Mouse (Mus musculus): ENCODE data around the gene Cbx7. TPM values are rescaled to one million over a fixed set of nuclear protein-coding genes. Genes with fewer than 3 reads are reported as not detected.
"Not testable (repeated sequence)": the region's sequence is repeated elsewhere in the genome, so short reads cannot be mapped to it uniquely, and the experiment has no call there.

The Cbx7 gene
- total and polyA plus RNA-seq, 2 experiments from 2014 or later: 3.4 to 14.9 TPM

- 82% methylated on average over 6 of the region's 6 CpGs for WGBS
These were observed 71.0 kb downstream of the Cbx7 start for GRCm38 (mm10) chr15:79899828-79900510.

DNA sequence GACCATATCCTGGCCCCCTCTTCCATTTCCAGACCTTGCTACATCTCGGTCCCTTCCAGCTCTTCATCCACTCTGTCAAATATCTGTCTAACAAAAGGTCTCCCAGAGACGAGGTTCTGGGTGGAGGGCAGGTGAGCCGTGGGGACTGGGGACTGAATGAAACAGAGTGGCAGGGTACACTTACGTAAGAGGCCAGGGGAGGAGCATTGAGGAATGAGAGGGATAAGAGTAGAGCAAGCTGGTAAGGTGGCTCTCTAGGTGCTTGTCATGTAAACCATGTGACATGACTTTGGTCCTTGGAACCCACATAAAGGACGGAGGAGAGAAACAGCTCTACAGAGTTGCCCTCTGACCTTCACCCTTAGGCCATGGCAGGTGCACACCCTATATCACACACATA is 71.9 kb downstream of the Cbx7 start:
- Histone ChIP-seq H3K9ac (replicated peaks; ENCODE audit: low read length, poor library complexity, severe bottlenecking) (no peak overlapping the region), H3K9me3 (ENCODE audit: low read length) (no peaks in the 10 kb centered on the region), H3K27me3 (ENCODE audit: insufficient read depth, low read length) (no peaks in the 10 kb centered on the region), H3K4me3 (ENCODE audit: low read depth, low read length) (no peak overlapping the region), H3K4me2 (ENCODE audit: low read depth, low read length, poor library complexity, severe bottlenecking) (no peak overlapping the region), H3K36me3 (ENCODE audit: insufficient read depth, low read length) (no peaks in the 10 kb centered on the region), H3K4me1 (ENCODE audit: insufficient read depth, low read length) (no peaks in the 10 kb centered on the region), H3K27ac (ENCODE audit: low read depth, low read length) (no peak overlapping the region)
- DNase-seq (ENCODE audit: low spot score) (no peak), ATAC-seq (ENCODE audit: low FRiP score) (no peak)
- 88% methylated on average over 5 of the region's 5 CpGs for WGBS
- no peak for TF ChIP-seq CTCF (IDR thresholded peaks at IDR 0.05)

More at GRCm38 (mm10) chr15:79899828-79900510, 71.0 kb downstream of the Cbx7 start:
- no peaks in the 10 kb centered on the region for H3K4me1 ChIP-seq (ENCODE audit: insufficient read depth, low read length)
- H3K9me3 ChIP-seq (ENCODE audit: low read length): no peaks in the 10 kb centered on the region
- H3K4me2 ChIP-seq (ENCODE audit: low read depth, low read length, poor library complexity, severe bottlenecking): no peak overlapping the region
- H3K27ac ChIP-seq (ENCODE audit: low read depth, low read length): no peak overlapping the region
- no peak for DNase-seq (ENCODE audit: low spot score)
- H3K4me3 ChIP-seq (ENCODE audit: low read depth, low read length): no peak overlapping the region
- no peak for TF ChIP-seq CTCF (IDR thresholded peaks at IDR 0.05)
- no peaks in the 10 kb centered on the region for H3K36me3 ChIP-seq (ENCODE audit: insufficient read depth, low read length)
- no peak for ATAC-seq (ENCODE audit: low FRiP score)
- no peaks in the 10 kb centered on the region for H3K27me3 ChIP-seq (ENCODE audit: insufficient read depth, low read length)
- H3K9ac ChIP-seq (replicated peaks; ENCODE audit: low read length, poor library complexity, severe bottlenecking): no peak overlapping the region

DNA sequence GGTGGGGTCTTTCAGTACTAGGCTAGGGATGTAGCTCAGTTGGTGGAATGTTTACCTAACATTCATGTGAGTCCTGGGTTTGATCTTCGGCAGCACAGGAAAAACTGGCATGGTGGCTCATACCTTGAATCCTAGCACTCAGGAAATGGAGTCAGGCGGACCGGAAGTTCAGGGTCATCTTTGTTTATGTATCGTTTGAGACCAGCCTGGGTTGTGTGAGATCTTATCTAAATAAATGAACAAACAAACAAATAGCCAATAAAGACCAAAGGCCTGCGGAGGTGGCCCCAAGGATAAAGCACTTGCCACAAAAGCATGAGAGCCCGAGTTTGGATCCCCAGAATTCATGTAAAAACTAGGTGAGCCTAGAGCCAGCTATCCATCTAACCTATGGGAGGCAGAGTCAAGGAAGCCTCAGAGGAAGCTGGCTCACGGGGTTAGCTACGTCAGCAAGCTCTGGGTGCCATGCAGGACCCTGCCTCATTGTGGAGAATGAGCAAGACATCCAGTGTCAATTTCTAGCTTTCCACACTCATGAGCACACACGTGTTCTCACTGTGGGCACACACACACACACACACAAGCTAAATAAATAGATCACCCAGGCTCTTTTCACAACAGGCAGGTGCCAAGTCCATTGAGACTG is 74.7 kb downstream of the Cbx7 start:
- H3K9ac ChIP-seq (replicated peaks; ENCODE audit: low read length, poor library complexity, severe bottlenecking): no peak overlapping the region
- no peak overlapping the region for H3K4me2 ChIP-seq (ENCODE audit: low read depth, low read length, poor library complexity, severe bottlenecking)
- no peak for TF ChIP-seq CTCF (IDR thresholded peaks at IDR 0.05)
- H3K4me3 ChIP-seq (ENCODE audit: low read depth, low read length): no peak overlapping the region
- H3K9me3 ChIP-seq (ENCODE audit: low read length): no peaks in the 10 kb centered on the region
- no peak for ATAC-seq (ENCODE audit: low FRiP score)
- H3K27me3 ChIP-seq (ENCODE audit: insufficient read depth, low read length): no peaks in the 10 kb centered on the region
- WGBS: 84% methylated on average over 9 of the region's 9 CpGs
- no peaks in the 10 kb centered on the region for H3K36me3 ChIP-seq (ENCODE audit: insufficient read depth, low read length)
- no peak overlapping the region for H3K27ac ChIP-seq (ENCODE audit: low read depth, low read length)
- 0 out of 2 replicates have a peak, but pooled peaks cover 5% of the 10 kb centered on the region for H3K4me1 ChIP-seq (ENCODE audit: insufficient read depth, low read length)
- no peak for DNase-seq (ENCODE audit: low spot score)

GRCm38 (mm10) chr15:79895221-79896079 is 75.5 kb downstream of the Cbx7 start:
- H3K9me3 ChIP-seq (ENCODE audit: low read length); H3K36me3 ChIP-seq (ENCODE audit: insufficient read depth, low read length); ATAC-seq (ENCODE audit: low FRiP score); H3K4me3 ChIP-seq (ENCODE audit: low read depth, low read length); H3K27ac ChIP-seq (ENCODE audit: low read depth, low read length); H3K4me2 ChIP-seq (ENCODE audit: low read depth, low read length, poor library complexity, severe bottlenecking); H3K9ac ChIP-seq (replicated peaks; ENCODE audit: low read length, poor library complexity, severe bottlenecking); H3K4me1 ChIP-seq (ENCODE audit: insufficient read depth, low read length); H3K27me3 ChIP-seq (ENCODE audit: insufficient read depth, low read length); DNase-seq (ENCODE audit: low spot score): not testable (repeated sequence)
- 86% methylated on average over 10 of the region's 23 CpGs for WGBS

GRCm38 (mm10) chr15:79894343-79894742 is 76.6 kb downstream of the Cbx7 start:
- H3K4me3 ChIP-seq (ENCODE audit: low read depth, low read length): no peak overlapping the region
- H3K9me3 ChIP-seq (ENCODE audit: low read length): no peaks in the 10 kb centered on the region
- no peaks in the 10 kb centered on the region for H3K27me3 ChIP-seq (ENCODE audit: insufficient read depth, low read length)
- no peak overlapping the region for H3K9ac ChIP-seq (replicated peaks; ENCODE audit: low read length, poor library complexity, severe bottlenecking)
- no peak for DNase-seq (ENCODE audit: low spot score)
- TF ChIP-seq CTCF (IDR thresholded peaks at IDR 0.05): no peak
- ATAC-seq (ENCODE audit: low FRiP score): no peak
- no peaks in the 10 kb centered on the region for H3K36me3 ChIP-seq (ENCODE audit: insufficient read depth, low read length)
- 86% methylated on average over 4 of the region's 4 CpGs for WGBS
- 0 out of 2 replicates have a peak, but pooled peaks cover 5% of the 10 kb centered on the region for H3K4me1 ChIP-seq (ENCODE audit: insufficient read depth, low read length)
- no peak overlapping the region for H3K27ac ChIP-seq (ENCODE audit: low read depth, low read length)
- no peak overlapping the region for H3K4me2 ChIP-seq (ENCODE audit: low read depth, low read length, poor library complexity, severe bottlenecking)

- 74% methylated on average over 3 of the region's 3 CpGs for WGBS
- TF ChIP-seq CTCF (IDR thresholded peaks at IDR 0.05): no peak
- ATAC-seq (ENCODE audit: low FRiP score) (no peak), DNase-seq (ENCODE audit: low spot score) (no peak)
- H3K9me3 ChIP-seq (ENCODE audit: low read length): no peaks in the 10 kb centered on the region
- no peaks in the 10 kb centered on the region for H3K27me3 ChIP-seq (ENCODE audit: insufficient read depth, low read length)
- H3K4me3 ChIP-seq (ENCODE audit: low read depth, low read length): no peak overlapping the region
- 0 out of 2 replicates have a peak, but pooled peaks cover 5% of the 10 kb centered on the region for H3K4me1 ChIP-seq (ENCODE audit: insufficient read depth, low read length)
- no peak overlapping the region for H3K27ac ChIP-seq (ENCODE audit: low read depth, low read length)
- no peak overlapping the region for H3K4me2 ChIP-seq (ENCODE audit: low read depth, low read length, poor library complexity, severe bottlenecking)
- H3K36me3 ChIP-seq (ENCODE audit: insufficient read depth, low read length): no peaks in the 10 kb centered on the region
- no peak overlapping the region for H3K9ac ChIP-seq (replicated peaks; ENCODE audit: low read length, poor library complexity, severe bottlenecking)
These were observed 77.1 kb downstream of the Cbx7 start for GRCm38 (mm10) chr15:79893824-79894123.

Measured in midbrain, postnatal 0 days (tissue).